20 mouse cellular contexts compared by ENCODE assay signal in the genomic region with DNA sequence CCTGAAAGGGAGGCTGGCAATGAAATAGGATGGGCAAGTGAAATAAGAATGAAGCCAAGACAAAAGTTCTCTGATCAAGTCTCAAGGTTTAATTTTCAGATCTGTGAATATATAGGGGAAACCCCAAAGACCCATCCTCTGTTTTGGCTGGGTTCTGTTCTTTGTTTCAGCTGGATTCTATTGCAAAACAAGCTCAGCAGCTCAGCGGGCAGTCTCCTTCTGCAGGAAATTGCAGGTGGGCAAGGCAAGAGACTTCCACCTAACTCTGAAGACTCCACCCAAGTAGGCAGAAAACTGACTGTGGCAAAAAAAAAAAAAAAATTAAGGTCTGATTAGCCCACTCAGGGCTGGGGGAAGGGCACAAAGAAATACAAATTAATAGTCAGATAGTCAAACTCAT. TPM values are rescaled to one million over a fixed set of nuclear protein-coding genes. Genes with fewer than 3 reads are reported as not detected.
A peak's percentile ranks its signal among the peaks of the same experiment; 100 is the strongest.
DNase-seq lines count a peak whose midpoint lies in the region; TF ChIP-seq lines count a peak whose summit lies in the region.
"Had no signal": no experiment of that assay in that cellular context is flagged by ENCODE, and none has a peak within 500 bp of the region (broad histone marks: within the 10 kb centered on the region; RNA-seq: fewer than 3 reads in every experiment).

No protein-coding gene starts in this region.

- H3K9ac ChIP-seq in MEL (ENCODE audit: control insufficient read depth, low read depth, low read length, poor library complexity, severe bottlenecking) = no peak overlapping the region
- H3K9ac ChIP-seq: embryonic facial prominence, embryonic 12.5 days; forebrain, embryonic 13.5 days; forebrain, embryonic 15.5 days; forebrain, postnatal 0 days had no signal

- DNase-seq in ES-CJ7 (ENCODE audit: low read depth, low spot score) = peak; percentile 56
- DNase-seq in MEL (ENCODE audit: low read depth, low spot score) = no peak
- peak; percentile 23 for DNase-seq in ZHBTc4 (ENCODE audit: low read depth, low spot score)
- DNase-seq in heart, postnatal 14 days = no peak
- no peak for DNase-seq in hindbrain, embryonic 10.5 days (ENCODE audit: low spot score)
- DNase-seq in spleen, adult 18-20 months = no peak
- DNase-seq: adrenal gland, adult 2 months; adrenal gland, postnatal 10 days; adrenal gland, postnatal 25 days; cerebellum, adult 11-12 months; cerebellum, adult 2 months; cerebellum, adult 9-10 months; cerebellum, postnatal 10 days; cerebellum, postnatal 25 days; forebrain, postnatal 0 days had no signal

- intact Hi-C loops in heart, postnatal 14 days (cut with DNase I) = no loop called here

- H3K79me2 ChIP-seq in MEL (ENCODE audit: control insufficient read depth, insufficient read depth, low read length, poor library complexity) = no peaks in the 10 kb centered on the region

- no peaks in the 10 kb centered on the region for H3K36me3 ChIP-seq in MEL (ENCODE audit: control insufficient read depth in 1 of 2, insufficient read depth in 2 of 2, low read length in 2 of 2)
- no peaks in the 10 kb centered on the region for H3K36me3 ChIP-seq in hindbrain, embryonic 10.5 days
- H3K36me3 ChIP-seq: embryonic facial prominence, embryonic 10.5 days; embryonic facial prominence, embryonic 12.5 days; forebrain, embryonic 15.5 days; G1E had no signal

- no peak overlapping the region for H3K4me3 ChIP-seq in MEL (ENCODE audit: control insufficient read depth in 1 of 2, insufficient read depth in 1 of 2, low read depth in 2 of 2, low read length in 2 of 2)
- H3K4me3 ChIP-seq in hindbrain, embryonic 10.5 days = no peak overlapping the region
- H3K4me3 ChIP-seq: embryonic facial prominence, embryonic 10.5 days; embryonic facial prominence, embryonic 12.5 days; forebrain, embryonic 13.5 days; forebrain, embryonic 15.5 days had no signal

- H3K9me3 ChIP-seq in MEL (replicated peaks; ENCODE audit: insufficient read depth, low read length) = no peaks in the 10 kb centered on the region
- no peaks in the 10 kb centered on the region for H3K9me3 ChIP-seq in hindbrain, embryonic 10.5 days
- H3K9me3 ChIP-seq: embryonic facial prominence, embryonic 10.5 days; embryonic facial prominence, embryonic 12.5 days; forebrain, embryonic 13.5 days; forebrain, embryonic 15.5 days; G1E had no signal

- WGBS in hindbrain, embryonic 10.5 days = 84% methylated on average over 1 of the region's 1 CpGs

- TF ChIP-seq POLR2A in MEL (IDR thresholded peaks at IDR 0.05; ENCODE audit: control insufficient read depth in 1 of 2, insufficient read depth in 1 of 2, low read depth in 1 of 2, low read length in 2 of 2, poor library complexity in 1 of 2) = no peak

- no peak overlapping the region for H3K27ac ChIP-seq in MEL (ENCODE audit: control insufficient read depth, low read depth, low read length)
- no peak overlapping the region for H3K27ac ChIP-seq in hindbrain, embryonic 10.5 days
- H3K27ac ChIP-seq: embryonic facial prominence, embryonic 10.5 days; embryonic facial prominence, embryonic 12.5 days; forebrain, embryonic 13.5 days; forebrain, embryonic 15.5 days had no signal

- no peak for TF ChIP-seq CTCF in MEL (IDR thresholded peaks at IDR 0.05 in 2 of 3, conservative IDR thresholded peaks at IDR 0.05 in 1 of 3; ENCODE audit: control insufficient read depth in 1 of 3, insufficient read depth in 1 of 3, low read depth in 2 of 3, low read length in 3 of 3, poor library complexity in 1 of 3, severe bottlenecking in 1 of 3)

- H3K27me3 ChIP-seq in MEL (ENCODE audit: control insufficient read depth in 1 of 2, insufficient read depth in 2 of 2, low read length in 2 of 2) = peaks cover 0 to 3% of the 10 kb centered on the region in 2 experiments; a peak in 2 of 4 replicates
- H3K27me3 ChIP-seq in hindbrain, embryonic 10.5 days (ENCODE audit: insufficient read depth, poor library complexity, severe bottlenecking) = no peaks in the 10 kb centered on the region
- H3K27me3 ChIP-seq: embryonic facial prominence, embryonic 12.5 days; forebrain, embryonic 13.5 days; forebrain, embryonic 15.5 days had no signal

- TF ChIP-seq RAD21 in MEL (IDR thresholded peaks at IDR 0.05; ENCODE audit: low read depth, low read length) = no peak

- no peak for TF ChIP-seq EP300 in MEL (IDR thresholded peaks at IDR 0.05; ENCODE audit: low read depth in 1 of 2, low read length in 2 of 2)

- no peaks in the 10 kb centered on the region for H3K4me1 ChIP-seq in MEL (ENCODE audit: control insufficient read depth in 1 of 2, insufficient read depth in 2 of 2, low read length in 2 of 2)
- H3K4me1 ChIP-seq in hindbrain, embryonic 10.5 days (replicated peaks) = no peaks in the 10 kb centered on the region
- H3K4me1 ChIP-seq: embryonic facial prominence, embryonic 10.5 days; embryonic facial prominence, embryonic 12.5 days; forebrain, embryonic 13.5 days; forebrain, embryonic 15.5 days had no signal

TF ChIP-seq in MEL, 35 proteins besides CTCF, POLR2A, EP300 and RAD21:
- TF ChIP-seq ZKSCAN1 (IDR thresholded peaks at IDR 0.05; ENCODE audit: low read depth, low read length) = no peak
- peak; percentile 31; the same call in 1 of the 2 replicates for TF ChIP-seq ZNF384 (IDR thresholded peaks at IDR 0.05; ENCODE audit: low read depth, low read length)

RNA-seq across cellular contexts. Expression of gene Psme4, which starts 9.6 kb away (rescaled TPM):
- total RNA-seq in MEL (2012; rRNA removed) = 45.6 and 62.7 TPM in 2 replicates
- polyA plus RNA-seq in MEL (2012; ENCODE audit: insufficient read depth in 1 of 2, insufficient read length in 2 of 2, low read depth in 1 of 2, low replicate concordance in 2 of 2, missing spikeins in 1 of 2) = 10 to 100 TPM; 42.5 to 96.4 TPM
- 100 to 1,000 TPM; 138 to 169 TPM for total RNA-seq in heart, postnatal 14 days (2021)
- polyA plus RNA-seq in hindbrain, embryonic 10.5 days (2016; fragmentation: Nextera tagmentation; extraction: Ambion mirVana) = 22.5 and 25.8 TPM in 2 replicates

Comparison
In these comparisons a context has a peak if more than half of its experiments do, and no peak if none do; other contexts are left out.
1. DNase-seq: peak in ES-CJ7 (single experiment) and ZHBTc4 (single experiment); none in MEL (single experiment), heart, postnatal 14 days (0 of 2), hindbrain, embryonic 10.5 days (single experiment) and spleen, adult 18-20 months (0 of 2).